Mouse (Mus musculus) lung, embryonic 16.5 days (tissue): ENCODE results near the gene Gm45618. TPM values are rescaled to one million over a fixed set of nuclear protein-coding genes. Genes with fewer than 3 reads are reported as not detected.

Source experiments
- ATAC-seq: fragments of 200-750 bp; cut with Nextera tagmentation; 2 replicates; pipeline ENCODE4 v1.8.0; 2017; ENCODE audit warnings: low read depth, mild to moderate bottlenecking, moderate library complexity
- H3K27ac ChIP-seq: fragments of 300-500 bp; sonication (generic); 2 replicates; pipeline ENCODE4 v1.5.1; 2014; ENCODE audit warnings: mild to moderate bottlenecking, control low read depth, low read length
- H3K27me3 ChIP-seq: fragments of 300-500 bp; sonication (generic); 2 replicates; pipeline ENCODE4 v1.6.1; 2014; ENCODE audit warnings: low read depth, low read length, mixed read lengths; ENCODE audit not compliant: control insufficient read depth, insufficient read depth
- H3K36me3 ChIP-seq: fragments of 300-500 bp; sonication (generic); 2 replicates; pipeline ENCODE4 v1.6.1; 2014; ENCODE audit warnings: low read length; ENCODE audit not compliant: control insufficient read depth, insufficient read depth
- H3K4me1 ChIP-seq: fragments of 300-500 bp; sonication (generic); replicated peaks from 2 replicates; pipeline ENCODE4 v1.6.1; 2014; ENCODE audit warnings: low read length, mixed read lengths; ENCODE audit not compliant: control insufficient read depth, insufficient read depth
- H3K4me2 ChIP-seq: fragments of 300-500 bp; sonication (generic); 2 replicates; pipeline ENCODE4 v1.6.1; 2014; ENCODE audit warnings: low read depth, low read length, control low read depth
- H3K4me3 ChIP-seq: fragments of 300-500 bp; sonication (generic); 2 replicates; pipeline ENCODE4 v1.5.1; 2014; ENCODE audit warnings: mild to moderate bottlenecking, low read length, control low read depth
- H3K9ac ChIP-seq: fragments of 300-500 bp; sonication (generic); 2 replicates; pipeline ENCODE4 v1.6.1; 2014; ENCODE audit warnings: low read length, control low read depth
- H3K9me3 ChIP-seq: fragments of 300-500 bp; sonication (generic); 2 replicates; pipeline ENCODE4 v1.6.1; 2016; ENCODE audit warnings: low read length; ENCODE audit not compliant: control insufficient read depth
- WGBS: fragments of 180-500 bp; shearing (Covaris S2); extraction: QIAGEN DNeasy Blood & Tissue Kit; methylation state at CpG from one replicate; pipeline ENCODE4 v1.1.7; 2014; 5-methylcytosine and 5-hydroxymethylcytosine counted together
- polyA plus RNA-seq: library from polyadenylated mRNA; unstranded; fragments of >200 nt; fragmentation: Nextera tagmentation; extraction: Ambion mirVana; gene quantifications from 2 replicates; pipeline ENCODE4 v1.2.1, GENCODE M21; 2015

Gene Gm45618
- polyA plus RNA-seq, 1 experiment from 2014 or later = not detected

- ATAC-seq = no peak
- peaks cover 50% of the 10 kb centered on the region for H3K27me3 ChIP-seq
- H3K4me1 ChIP-seq = peaks cover 2% of the 10 kb centered on the region; the same call in 1 of the 2 replicates
- no peak overlapping the region for H3K27ac ChIP-seq
- H3K4me3 ChIP-seq = no peak overlapping the region
- H3K9ac ChIP-seq = no peak overlapping the region
- no peak overlapping the region for H3K4me2 ChIP-seq
- WGBS = 59% methylated on average over 4 of the region's 4 CpGs
- H3K36me3 ChIP-seq = no peaks in the 10 kb centered on the region
- H3K9me3 ChIP-seq = no peaks in the 10 kb centered on the region
Measured at GRCm38 (mm10) chr7:142096701-142097100, 23.8 kb downstream of the Gm45618 start.

GRCm38 (mm10) chr7:142095183-142095931 lies 25.2 kb downstream of the Gm45618 start, which contains the start of gene Dusp8:
Gene Dusp8 (minus strand): TSS chr7:142095843.
- under 1% methylated on average over 54 of the region's 63 CpGs for WGBS
- Histone ChIP-seq H3K4me2 (peak within 1 kb of the TSS; percentile 98), H3K4me3 (peak within 1 kb of the TSS; percentile 72), H3K9ac (peak within 1 kb of the TSS; percentile 78), H3K27me3 (peaks cover 54% of the 10 kb centered on the region), H3K36me3 (no peaks in the 10 kb centered on the region), H3K4me1 (peaks cover 2% of the 10 kb centered on the region; the same call in 1 of the 2 replicates), H3K27ac (0 out of 2 replicates have a peak within 1 kb of the TSS, but pooled peaks have one; percentile 10), H3K9me3 (no peaks in the 10 kb centered on the region)
- peak; percentile 89 for ATAC-seq

- Histone ChIP-seq H3K36me3 (no peaks in the 10 kb centered on the region), H3K9ac (peak overlapping the region; percentile 78), H3K4me2 (peak overlapping the region; percentile 98), H3K27ac (0 out of 2 replicates have a peak overlapping the region, but pooled peaks have one; percentile 10), H3K9me3 (no peaks in the 10 kb centered on the region), H3K27me3 (peaks cover 54% of the 10 kb centered on the region), H3K4me3 (peak overlapping the region; percentile 72), H3K4me1 (peaks cover 2% of the 10 kb centered on the region; the same call in 1 of the 2 replicates)
- peak; percentile 51 for ATAC-seq
- under 1% methylated on average over 82 of the region's 89 CpGs for WGBS
Measured at GRCm38 (mm10) chr7:142094301-142095143, 26.0 kb downstream of the Gm45618 start.

- Histone ChIP-seq H3K27me3 (peaks cover 56% of the 10 kb centered on the region), H3K4me2 (peak overlapping the region; percentile 98), H3K9me3 (no peaks in the 10 kb centered on the region), H3K4me3 (peak overlapping the region; percentile 72), H3K9ac (no peak overlapping the region), H3K4me1 (peaks cover 2% of the 10 kb centered on the region; the same call in 1 of the 2 replicates), H3K36me3 (no peaks in the 10 kb centered on the region), H3K27ac (no peak overlapping the region)
- WGBS = 31% methylated on average over 6 of the region's 6 CpGs
- no peak for ATAC-seq
Measured at GRCm38 (mm10) chr7:142093696-142094240, 26.8 kb downstream of the Gm45618 start.

GRCm38 (mm10) chr7:142092991-142093390 lies 27.5 kb downstream of the Gm45618 start:
- Histone ChIP-seq H3K9ac (no peak overlapping the region), H3K4me3 (no peak overlapping the region), H3K27ac (no peak overlapping the region), H3K9me3 (no peaks in the 10 kb centered on the region), H3K27me3 (peaks cover 57% of the 10 kb centered on the region), H3K4me2 (no peak overlapping the region), H3K4me1 (peaks cover 2% of the 10 kb centered on the region; the same call in 1 of the 2 replicates), H3K36me3 (no peaks in the 10 kb centered on the region)
- ATAC-seq = no peak
- 65% methylated on average over 1 of the region's 1 CpGs for WGBS

GRCm38 (mm10) chr7:142091848-142092247 lies 28.7 kb downstream of the Gm45618 start:
- Histone ChIP-seq H3K4me1 (peaks cover 2% of the 10 kb centered on the region; the same call in 1 of the 2 replicates), H3K27me3 (peaks cover 49% of the 10 kb centered on the region), H3K4me3 (no peak overlapping the region), H3K36me3 (no peaks in the 10 kb centered on the region), H3K9me3 (no peaks in the 10 kb centered on the region), H3K27ac (no peak overlapping the region), H3K9ac (no peak overlapping the region), H3K4me2 (no peak overlapping the region)
- 8% methylated on average over 4 of the region's 4 CpGs for WGBS
- no peak for ATAC-seq

- Histone ChIP-seq H3K4me3 (no peak overlapping the region), H3K36me3 (no peaks in the 10 kb centered on the region), H3K9ac (no peak overlapping the region), H3K27ac (no peak overlapping the region), H3K4me2 (no peak overlapping the region), H3K9me3 (no peaks in the 10 kb centered on the region), H3K4me1 (peaks cover 7% of the 10 kb centered on the region; the same call in 1 of the 2 replicates), H3K27me3 (peaks cover 29% of the 10 kb centered on the region)
- 42% methylated on average over 17 of the region's 17 CpGs for WGBS
- no peak for ATAC-seq
Measured at GRCm38 (mm10) chr7:142089648-142090447, 30.7 kb downstream of the Gm45618 start.

- H3K27me3 ChIP-seq = peaks cover 20% of the 10 kb centered on the region
- no peak overlapping the region for H3K4me2 ChIP-seq
- H3K4me1 ChIP-seq = peaks cover 15% of the 10 kb centered on the region
- no peak overlapping the region for H3K27ac ChIP-seq
- no peaks in the 10 kb centered on the region for H3K9me3 ChIP-seq
- H3K36me3 ChIP-seq = no peaks in the 10 kb centered on the region
- ATAC-seq = peak; percentile 45; the same call in 1 of the 2 replicates
- no peak overlapping the region for H3K9ac ChIP-seq
- no peak overlapping the region for H3K4me3 ChIP-seq
- 8% methylated on average over 5 of the region's 5 CpGs for WGBS
Measured at GRCm38 (mm10) chr7:142088886-142089285, 31.6 kb downstream of the Gm45618 start.
